Mouse (Mus musculus): ENCODE measurements around the gene Creb3l4. TPM values are rescaled to one million over a fixed set of nuclear protein-coding genes. Genes with fewer than 3 reads are reported as not detected.

The Creb3l4 gene
- polyA plus RNA-seq, 1 experiment from 2014 or later = 3.4 TPM

DNA sequence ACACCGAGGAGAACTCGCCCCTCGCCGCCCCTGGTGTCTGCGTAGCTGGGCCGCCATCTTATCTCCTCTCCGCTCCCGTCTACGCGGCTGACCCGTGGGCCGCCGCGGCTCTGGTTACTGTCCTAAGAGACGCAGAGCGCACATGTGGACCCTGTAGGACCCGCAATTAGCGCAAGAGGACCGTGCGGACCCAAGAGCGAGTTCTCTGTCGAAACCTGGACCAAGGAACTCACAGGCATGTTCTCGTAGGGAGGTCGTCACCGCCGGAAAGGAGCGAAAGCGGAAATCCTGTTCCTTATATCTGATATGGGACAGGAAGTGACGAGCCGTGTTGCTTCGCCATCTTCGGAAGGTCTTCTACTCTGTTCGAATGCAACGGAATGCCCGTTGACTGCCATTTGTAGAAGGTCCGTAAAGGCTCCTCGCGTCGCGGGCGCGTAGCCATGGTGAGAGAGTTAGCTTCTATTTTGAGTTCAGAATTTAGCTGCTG is 29.9 kb downstream of the Creb3l4 start, which contains the start of the genes Rps27 and Rab13:
Gene Rps27 (minus strand): TSS at position 275 of the 490 bp plus-strand sequence.
Gene Rab13 (plus strand): TSS at position 319 of the 490 bp plus-strand sequence.
- peak; percentile 89 for DNase-seq (ENCODE audit: low spot score)
- peaks cover 9% of the 10 kb centered on the region for H3K36me3 ChIP-seq (ENCODE audit: control insufficient read depth, insufficient read depth, low read length)
- H3K4me2 ChIP-seq (ENCODE audit: low read depth) = peak within 1 kb of the TSS; percentile 85
- peaks cover 8% of the 10 kb centered on the region; the same call in 1 of the 2 replicates for H3K4me1 ChIP-seq (ENCODE audit: control insufficient read depth, insufficient read depth, low read length)
- H3K9me3 ChIP-seq (ENCODE audit: control insufficient read depth, low read length) = no peaks in the 10 kb centered on the region
- 0 out of 2 replicates have a peak within 1 kb of the TSS, but pooled peaks have one; percentile 44 for H3K27ac ChIP-seq (ENCODE audit: low read depth, low read length)
- H3K4me3 ChIP-seq (ENCODE audit: low read depth, low read length) = peak within 1 kb of the TSS; percentile 75
- H3K27me3 ChIP-seq (ENCODE audit: control insufficient read depth, insufficient read depth, low read length) = no peaks in the 10 kb centered on the region
- H3K9ac ChIP-seq (ENCODE audit: low read length) = peak within 1 kb of the TSS; percentile 80
- under 1% methylated on average over 42 of the region's 42 CpGs for WGBS
- ATAC-seq (ENCODE audit: insufficient read depth, low FRiP score, low TSS enrichment) = peak; percentile 91

GRCm38 (mm10) chr3:90212723-90213122 is 30.6 kb downstream of the Creb3l4 start:
- DNase-seq (ENCODE audit: low spot score) = no peak
- no peak overlapping the region for H3K27ac ChIP-seq (ENCODE audit: low read depth, low read length)
- no peak for ATAC-seq (ENCODE audit: insufficient read depth, low FRiP score, low TSS enrichment)
- H3K9ac ChIP-seq (ENCODE audit: low read length) = peak overlapping the region; percentile 80
- H3K4me3 ChIP-seq (ENCODE audit: low read depth, low read length) = peak overlapping the region; percentile 75
- peak overlapping the region; percentile 85 for H3K4me2 ChIP-seq (ENCODE audit: low read depth)
- 19% methylated on average over 5 of the region's 5 CpGs for WGBS
- no peaks in the 10 kb centered on the region for H3K27me3 ChIP-seq (ENCODE audit: control insufficient read depth, insufficient read depth, low read length)
- H3K4me1 ChIP-seq (ENCODE audit: control insufficient read depth, insufficient read depth, low read length) = peaks cover 8% of the 10 kb centered on the region; the same call in 1 of the 2 replicates
- no peaks in the 10 kb centered on the region for H3K9me3 ChIP-seq (ENCODE audit: control insufficient read depth, low read length)
- H3K36me3 ChIP-seq (ENCODE audit: control insufficient read depth, insufficient read depth, low read length) = peaks cover 11% of the 10 kb centered on the region

- peak overlapping the region; percentile 85 for H3K4me2 ChIP-seq (ENCODE audit: low read depth)
- DNase-seq (ENCODE audit: low spot score) = no peak
- H3K4me1 ChIP-seq (ENCODE audit: control insufficient read depth, insufficient read depth, low read length) = peaks cover 8% of the 10 kb centered on the region; the same call in 1 of the 2 replicates
- H3K9me3 ChIP-seq (ENCODE audit: control insufficient read depth, low read length) = no peaks in the 10 kb centered on the region
- H3K9ac ChIP-seq (ENCODE audit: low read length) = no peak overlapping the region
- no peaks in the 10 kb centered on the region for H3K27me3 ChIP-seq (ENCODE audit: control insufficient read depth, insufficient read depth, low read length)
- peak overlapping the region; percentile 75 for H3K4me3 ChIP-seq (ENCODE audit: low read depth, low read length)
- 83% methylated on average over 13 of the region's 13 CpGs for WGBS
- H3K27ac ChIP-seq (ENCODE audit: low read depth, low read length) = no peak overlapping the region
- no peak for ATAC-seq (ENCODE audit: insufficient read depth, low FRiP score, low TSS enrichment)
- H3K36me3 ChIP-seq (ENCODE audit: control insufficient read depth, insufficient read depth, low read length) = peaks cover 11% of the 10 kb centered on the region
These were observed 31.6 kb downstream of the Creb3l4 start for GRCm38 (mm10) chr3:90211475-90212398.

GRCm38 (mm10) chr3:90209908-90210566 is 33.3 kb downstream of the Creb3l4 start:
- no peak overlapping the region for H3K4me3 ChIP-seq (ENCODE audit: low read depth, low read length)
- peaks cover 8% of the 10 kb centered on the region; the same call in 1 of the 2 replicates for H3K4me1 ChIP-seq (ENCODE audit: control insufficient read depth, insufficient read depth, low read length)
- no peak overlapping the region for H3K4me2 ChIP-seq (ENCODE audit: low read depth)
- H3K9me3 ChIP-seq (ENCODE audit: control insufficient read depth, low read length) = no peaks in the 10 kb centered on the region
- no peaks in the 10 kb centered on the region for H3K27me3 ChIP-seq (ENCODE audit: control insufficient read depth, insufficient read depth, low read length)
- H3K36me3 ChIP-seq (ENCODE audit: control insufficient read depth, insufficient read depth, low read length) = peaks cover 11% of the 10 kb centered on the region
- H3K27ac ChIP-seq (ENCODE audit: low read depth, low read length) = no peak overlapping the region
- DNase-seq (ENCODE audit: low spot score) = no peak
- no peak for ATAC-seq (ENCODE audit: insufficient read depth, low FRiP score, low TSS enrichment)
- H3K9ac ChIP-seq (ENCODE audit: low read length) = no peak overlapping the region
- 94% methylated on average over 5 of the region's 5 CpGs for WGBS

DNA sequence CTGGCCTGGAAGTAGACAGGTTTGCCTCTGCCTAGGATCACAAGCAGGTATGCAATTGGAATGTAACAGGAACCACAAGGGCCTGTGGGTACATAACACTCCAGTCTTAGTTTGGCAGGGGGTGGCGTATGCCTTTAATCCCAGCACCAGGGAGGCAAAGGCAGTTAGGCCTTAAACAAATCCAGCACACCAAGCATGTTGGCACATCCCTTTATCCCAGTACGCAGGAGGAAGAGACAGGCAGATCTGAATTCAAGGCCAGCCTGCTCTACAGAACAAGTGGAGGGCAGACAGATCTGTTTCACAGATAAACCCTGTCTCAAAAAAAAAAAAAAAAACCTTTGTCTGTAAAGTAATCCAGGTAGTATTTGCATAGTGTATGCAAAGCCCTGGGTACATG is 34.6 kb downstream of the Creb3l4 start:
- peaks cover 8% of the 10 kb centered on the region; the same call in 1 of the 2 replicates for H3K4me1 ChIP-seq (ENCODE audit: control insufficient read depth, insufficient read depth, low read length)
- H3K36me3 ChIP-seq (ENCODE audit: control insufficient read depth, insufficient read depth, low read length) = peaks cover 11% of the 10 kb centered on the region
- H3K27me3 ChIP-seq (ENCODE audit: control insufficient read depth, insufficient read depth, low read length) = no peaks in the 10 kb centered on the region
- 93% methylated on average over 2 of the region's 2 CpGs for WGBS
- H3K4me2 ChIP-seq (ENCODE audit: low read depth) = no peak overlapping the region
- DNase-seq (ENCODE audit: low spot score) = no peak
- H3K9me3 ChIP-seq (ENCODE audit: control insufficient read depth, low read length) = no peaks in the 10 kb centered on the region
- no peak for ATAC-seq (ENCODE audit: insufficient read depth, low FRiP score, low TSS enrichment)
- H3K9ac ChIP-seq (ENCODE audit: low read length) = no peak overlapping the region
- H3K4me3 ChIP-seq (ENCODE audit: low read depth, low read length) = no peak overlapping the region
- no peak overlapping the region for H3K27ac ChIP-seq (ENCODE audit: low read depth, low read length)

- Histone ChIP-seq H3K9me3 (ENCODE audit: control insufficient read depth, low read length) (no peaks in the 10 kb centered on the region; the same call in 1 of the 2 replicates), H3K4me1 (ENCODE audit: control insufficient read depth, insufficient read depth, low read length) (no peaks in the 10 kb centered on the region), H3K4me3 (ENCODE audit: low read depth, low read length) (no peak overlapping the region), H3K36me3 (ENCODE audit: control insufficient read depth, insufficient read depth, low read length) (peaks cover 5% of the 10 kb centered on the region), H3K27ac (ENCODE audit: low read depth, low read length) (no peak overlapping the region), H3K27me3 (ENCODE audit: control insufficient read depth, insufficient read depth, low read length) (no peaks in the 10 kb centered on the region), H3K4me2 (ENCODE audit: low read depth) (no peak overlapping the region), H3K9ac (ENCODE audit: low read length) (no peak overlapping the region)
- WGBS = 88% methylated on average over 2 of the region's 2 CpGs
- ATAC-seq (ENCODE audit: insufficient read depth, low FRiP score, low TSS enrichment) = no peak
- DNase-seq (ENCODE audit: low spot score) = no peak
These were observed 38.7 kb downstream of the Creb3l4 start for GRCm38 (mm10) chr3:90204582-90204981.

DNA sequence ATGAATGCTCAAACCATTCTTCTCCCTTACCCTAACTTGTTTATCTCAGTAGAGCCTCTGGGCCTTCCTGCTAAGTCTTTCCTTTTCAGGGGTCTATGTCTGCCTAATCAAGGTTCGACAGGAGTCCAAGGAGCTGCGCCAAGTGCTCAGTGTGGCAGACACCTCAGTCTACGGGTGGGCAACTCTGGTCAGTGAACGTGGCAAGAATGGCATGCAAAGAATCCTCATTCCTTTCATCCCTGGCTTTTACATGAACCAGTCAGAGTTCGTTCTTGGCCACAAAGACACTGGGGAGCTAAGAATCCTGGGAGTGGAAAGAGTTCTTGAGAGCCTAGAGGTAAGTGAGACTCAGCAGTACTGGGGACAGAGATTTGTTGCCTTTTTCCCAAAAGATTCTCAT is 39.7 kb downstream of the Creb3l4 start:
- ATAC-seq (ENCODE audit: insufficient read depth, low FRiP score, low TSS enrichment) = no peak
- H3K9me3 ChIP-seq (ENCODE audit: control insufficient read depth, low read length) = no peaks in the 10 kb centered on the region; the same call in 1 of the 2 replicates
- H3K36me3 ChIP-seq (ENCODE audit: control insufficient read depth, insufficient read depth, low read length) = peaks cover 4% of the 10 kb centered on the region
- no peak overlapping the region for H3K4me2 ChIP-seq (ENCODE audit: low read depth)
- no peak overlapping the region for H3K9ac ChIP-seq (ENCODE audit: low read length)
- no peak for DNase-seq (ENCODE audit: low spot score)
- no peak overlapping the region for H3K27ac ChIP-seq (ENCODE audit: low read depth, low read length)
- no peaks in the 10 kb centered on the region for H3K4me1 ChIP-seq (ENCODE audit: control insufficient read depth, insufficient read depth, low read length)
- H3K4me3 ChIP-seq (ENCODE audit: low read depth, low read length) = no peak overlapping the region
- no peaks in the 10 kb centered on the region for H3K27me3 ChIP-seq (ENCODE audit: control insufficient read depth, insufficient read depth, low read length)
- WGBS = 84% methylated on average over 5 of the region's 5 CpGs

GRCm38 (mm10) chr3:90202884-90203283 is 40.4 kb downstream of the Creb3l4 start:
- Histone ChIP-seq H3K9me3 (ENCODE audit: control insufficient read depth, low read length) (no peaks in the 10 kb centered on the region; the same call in 1 of the 2 replicates), H3K27me3 (ENCODE audit: control insufficient read depth, insufficient read depth, low read length) (no peaks in the 10 kb centered on the region), H3K4me1 (ENCODE audit: control insufficient read depth, insufficient read depth, low read length) (no peaks in the 10 kb centered on the region), H3K4me3 (ENCODE audit: low read depth, low read length) (no peak overlapping the region), H3K9ac (ENCODE audit: low read length) (no peak overlapping the region), H3K36me3 (ENCODE audit: control insufficient read depth, insufficient read depth, low read length) (no peaks in the 10 kb centered on the region; the same call in 1 of the 2 replicates), H3K27ac (ENCODE audit: low read depth, low read length) (no peak overlapping the region), H3K4me2 (ENCODE audit: low read depth) (no peak overlapping the region)
- 81% methylated on average over 1 of the region's 1 CpGs for WGBS
- no peak for DNase-seq (ENCODE audit: low spot score)
- ATAC-seq (ENCODE audit: insufficient read depth, low FRiP score, low TSS enrichment) = no peak
